Mouse (Mus musculus): ENCODE data around the gene Slc37a3.

- TF ChIP-seq EP300 (optimal IDR thresholded peaks at IDR 0.05) (no peak), CTCF (IDR thresholded peaks at IDR 0.05; ENCODE audit: low read depth) (no peak)
Measured at GRCm38 (mm10) chr6:39425181-39425580, 47.7 kb upstream of the Slc37a3 start.
